Mouse (Mus musculus): ENCODE results near the gene Zdhhc14. TPM values are rescaled to one million over a fixed set of nuclear protein-coding genes. Genes with fewer than 3 reads are reported as not detected.

Gene Zdhhc14
- 1.1 TPM for polyA plus RNA-seq (2014; fragmentation: Illumina TruSeq; extraction: RNeasy Lipid Tissue Mini Kit (QIAGEN cat#74804); ENCODE audit: low replicate concordance)

GRCm38 (mm10) chr17:5491801-5492745 is at the start of gene Zdhhc14:
Gene Zdhhc14, plus strand, starts transcription at chr17:5492557.

Other genes starting within 250 kb of the Zdhhc14 start
- gene Ldhal6b, start 73.8 kb upstream of the Zdhhc14 start, polyA plus RNA-seq (2014; fragmentation: Illumina TruSeq; extraction: RNeasy Lipid Tissue Mini Kit (QIAGEN cat#74804); ENCODE audit: low replicate concordance), result 0.41 TPM
- 9.7 TPM for gene Tmem242, start 52.3 kb upstream of the Zdhhc14 start, polyA plus RNA-seq (2014; fragmentation: Illumina TruSeq; extraction: RNeasy Lipid Tissue Mini Kit (QIAGEN cat#74804); ENCODE audit: low replicate concordance)